Mouse (Mus musculus): ENCODE results near the gene Bcl9.
A peak's percentile ranks its signal among the peaks of the same experiment; 100 is the strongest.

The Bcl9 gene

GRCm38 (mm10) chr3:97297553-97298432 lies at the start of gene Bcl9:
TSS of gene Bcl9 (minus strand) at chr3:97297917.
- peak; percentile 81 to 86 for DNase-seq

GRCm38 (mm10) chr3:97339193-97339576 lies 41.5 kb upstream of the Bcl9 start:
- DNase-seq, result no peak

DNA sequence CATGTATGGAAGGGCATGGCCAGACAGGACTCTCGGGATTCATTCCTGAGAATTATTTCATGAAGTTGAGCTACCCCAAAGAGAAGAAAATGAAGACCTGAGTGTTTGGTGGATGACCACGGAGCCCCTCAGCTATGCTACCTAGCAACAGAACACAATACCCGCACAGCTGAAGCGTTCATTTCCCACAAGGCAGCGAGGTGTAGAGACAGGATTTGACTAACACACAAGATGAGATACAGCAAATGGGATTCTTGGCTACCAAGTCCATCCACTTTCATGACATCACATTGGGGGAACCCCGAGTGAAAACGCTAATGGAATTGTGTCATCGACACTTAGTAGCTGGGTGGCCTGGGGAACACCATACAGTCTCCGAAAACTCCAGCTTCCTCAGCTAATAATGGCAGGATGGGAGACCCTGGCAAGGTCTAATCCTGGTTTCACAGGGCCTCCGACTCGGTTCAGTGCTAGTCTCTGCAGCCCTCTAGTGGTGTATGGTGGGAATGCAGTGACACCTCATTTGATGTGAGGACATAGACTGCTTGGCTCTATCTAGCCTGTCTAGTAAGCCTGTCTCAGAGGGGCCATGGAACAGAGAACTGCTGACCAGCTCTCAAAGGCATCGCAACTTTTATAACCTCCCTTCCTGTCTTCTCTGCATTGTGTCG lies 40.9 kb upstream of the Bcl9 start:
- DNase-seq, result peak; percentile 76 to 79

GRCm38 (mm10) chr3:97337306-97337705 lies 39.6 kb upstream of the Bcl9 start:
- DNase-seq, result peak; percentile 17 to 23

DNA sequence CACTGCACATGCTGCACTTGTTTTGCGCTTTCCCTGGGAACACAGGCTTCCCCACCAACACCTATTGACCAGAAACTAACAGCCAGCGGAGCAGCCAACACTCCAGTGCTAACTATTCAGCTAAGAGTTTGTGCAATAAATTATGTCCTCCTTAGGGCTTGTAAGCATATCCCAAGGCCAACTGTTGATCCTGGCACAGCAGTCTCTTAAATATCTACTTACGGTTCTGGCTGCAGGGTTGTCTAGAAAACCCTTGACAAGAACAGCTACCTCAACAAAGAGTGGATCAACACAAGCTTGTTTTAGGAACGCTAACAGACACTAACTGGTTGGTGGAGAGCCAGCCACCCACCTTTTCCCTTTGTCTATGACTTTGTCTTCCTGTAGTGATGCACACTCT lies 38.6 kb upstream of the Bcl9 start:
- DNase-seq, result no peak

DNA sequence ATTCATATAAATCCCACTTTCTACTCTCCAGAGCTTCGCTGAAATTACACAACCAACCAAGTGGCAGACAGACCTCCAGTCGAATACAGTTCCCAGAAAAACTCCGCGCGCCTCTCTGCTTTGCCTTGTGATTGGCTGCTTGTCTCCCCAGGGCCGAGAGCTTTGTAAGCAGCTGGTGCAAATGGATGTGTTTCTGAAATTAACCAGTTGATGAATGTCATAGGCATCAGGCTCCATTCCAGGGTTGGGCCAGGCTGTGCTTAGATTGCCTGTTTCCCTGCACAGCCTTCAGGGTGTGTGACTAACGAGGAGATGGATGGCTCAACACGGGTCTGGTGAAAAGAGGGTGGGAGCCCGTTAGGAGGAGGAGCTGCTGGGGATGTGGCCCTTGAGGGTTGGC lies 36.9 kb upstream of the Bcl9 start:
- no peak for DNase-seq

DNA sequence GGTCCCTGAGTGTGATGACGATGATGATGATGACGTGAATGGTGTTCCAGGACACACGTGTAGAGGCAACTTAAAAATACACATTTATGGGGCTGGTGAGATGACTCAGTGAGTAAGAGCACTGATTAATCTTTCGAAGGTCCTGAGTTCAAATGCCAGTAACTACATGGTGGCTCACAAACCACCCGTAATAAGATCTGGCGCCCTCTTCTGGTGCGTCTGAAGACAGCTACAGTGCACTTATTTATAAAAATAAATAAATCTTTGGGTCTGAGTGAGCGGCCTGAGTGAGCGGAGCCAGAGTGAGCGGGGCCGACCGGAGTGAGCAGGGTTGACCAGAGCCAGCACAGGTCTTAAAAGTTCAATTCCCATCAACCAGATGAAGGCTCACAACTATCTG lies 34.5 kb upstream of the Bcl9 start:
- peak in 1 of 2 experiments; percentile 23 for DNase-seq

DNA sequence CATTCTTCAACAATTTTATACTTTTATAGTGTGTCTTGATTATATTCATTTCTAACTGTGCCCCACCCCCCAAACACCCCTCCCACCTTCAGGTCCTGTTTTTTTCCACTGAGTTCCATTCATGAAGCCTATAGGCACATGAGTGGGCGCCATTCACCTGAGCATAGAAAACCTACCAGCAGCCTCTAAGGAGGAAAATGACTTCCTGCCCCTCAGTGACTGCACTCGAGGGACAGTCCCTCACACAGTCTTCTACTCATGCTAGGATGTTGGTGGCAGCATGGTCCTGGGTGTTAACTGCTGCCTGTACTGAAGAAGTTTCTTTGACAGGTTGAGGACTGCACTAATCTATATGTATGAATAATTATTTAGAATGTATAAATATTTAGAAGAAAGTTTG lies 30.1 kb upstream of the Bcl9 start:
- DNase-seq, result no peak

- no peak for DNase-seq
Measured at GRCm38 (mm10) chr3:97327356-97327755, 29.6 kb upstream of the Bcl9 start.

DNA sequence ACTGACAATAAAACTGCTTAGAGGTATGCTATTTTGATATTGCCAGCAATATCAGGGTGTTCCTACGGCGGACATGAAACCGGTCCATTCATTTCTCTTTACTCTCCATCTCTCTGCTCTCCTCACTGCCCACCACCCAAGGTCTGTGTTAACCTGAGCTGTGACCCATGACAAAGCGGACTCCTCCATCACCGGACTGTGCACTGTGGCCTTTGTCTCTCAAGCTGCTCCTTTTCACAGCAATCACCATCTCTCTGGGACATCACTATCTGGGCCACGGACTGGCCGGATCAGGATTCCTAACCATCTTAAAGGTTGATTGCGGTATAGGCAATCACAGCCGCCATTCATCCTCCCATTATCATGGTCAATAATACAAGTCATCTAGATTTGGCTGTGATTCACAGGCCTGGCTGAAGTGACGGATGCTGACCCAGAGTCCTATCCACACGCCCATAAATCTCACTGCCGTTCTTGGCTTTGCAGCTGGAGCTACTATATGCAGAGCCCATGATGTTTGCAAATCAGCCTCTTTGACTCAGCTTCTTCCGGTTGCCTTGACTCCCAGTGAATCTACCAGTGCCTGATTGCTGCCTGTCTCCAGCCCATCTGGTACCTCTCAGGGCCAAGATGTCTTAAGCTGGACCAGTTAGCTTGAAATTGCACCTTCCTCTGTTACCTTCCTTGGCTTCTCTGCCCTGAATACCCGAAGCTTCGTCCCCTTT lies 28.1 kb upstream of the Bcl9 start:
- no peak for DNase-seq

GRCm38 (mm10) chr3:97324046-97324445 lies 26.3 kb upstream of the Bcl9 start:
- DNase-seq, result no peak

- DNase-seq, result peak in 1 of 2 experiments; percentile 22
Measured at GRCm38 (mm10) chr3:97317302-97317701, 19.6 kb upstream of the Bcl9 start.

GRCm38 (mm10) chr3:97313431-97313830 lies 15.7 kb upstream of the Bcl9 start:
- no peak for DNase-seq

- DNase-seq, result peak; percentile 30 to 52
Measured at GRCm38 (mm10) chr3:97311998-97312397, 14.3 kb upstream of the Bcl9 start.

- no peak for DNase-seq
Measured at GRCm38 (mm10) chr3:97309748-97310536, 12.2 kb upstream of the Bcl9 start.

DNA sequence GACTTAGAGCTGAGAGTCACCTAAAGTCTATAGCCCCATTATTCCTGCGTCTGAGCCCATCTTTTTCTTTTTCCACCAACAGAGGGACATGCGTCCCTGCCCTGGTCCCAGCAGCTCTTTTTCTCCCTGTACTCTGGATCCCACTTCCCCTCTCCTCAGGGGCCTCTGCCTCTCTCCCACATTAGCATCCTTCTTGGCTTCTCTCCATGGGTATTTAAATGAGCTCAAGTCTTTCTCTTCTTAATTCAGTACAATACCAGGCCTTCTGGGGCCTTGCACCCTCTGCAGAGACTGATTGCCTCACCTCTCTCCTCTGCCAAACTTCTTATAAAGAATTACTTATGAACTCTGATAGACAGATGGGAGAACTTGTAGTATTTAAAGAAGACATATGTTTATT lies 10.7 kb upstream of the Bcl9 start:
- DNase-seq, result no peak

DNA sequence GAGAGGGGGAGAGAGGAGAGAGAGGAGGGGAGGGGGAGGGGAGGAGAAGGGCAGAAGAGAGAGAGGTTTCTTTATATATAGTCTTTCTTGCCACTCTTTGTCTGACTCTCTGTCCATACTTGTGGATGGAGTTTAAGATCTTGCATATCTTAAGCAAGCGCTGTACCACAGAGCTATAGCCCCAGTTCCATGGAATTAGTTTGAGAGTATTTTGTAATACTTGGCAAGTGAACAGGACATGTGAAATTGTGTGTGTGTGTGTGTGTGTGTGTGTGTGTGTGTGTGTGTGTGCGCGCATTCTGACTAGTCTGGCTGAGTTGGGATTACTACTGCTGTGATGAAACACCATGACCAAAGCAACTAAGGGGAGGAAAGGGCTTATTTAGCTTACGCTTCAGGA lies 8.2 kb upstream of the Bcl9 start:
- no peak for DNase-seq

DNA sequence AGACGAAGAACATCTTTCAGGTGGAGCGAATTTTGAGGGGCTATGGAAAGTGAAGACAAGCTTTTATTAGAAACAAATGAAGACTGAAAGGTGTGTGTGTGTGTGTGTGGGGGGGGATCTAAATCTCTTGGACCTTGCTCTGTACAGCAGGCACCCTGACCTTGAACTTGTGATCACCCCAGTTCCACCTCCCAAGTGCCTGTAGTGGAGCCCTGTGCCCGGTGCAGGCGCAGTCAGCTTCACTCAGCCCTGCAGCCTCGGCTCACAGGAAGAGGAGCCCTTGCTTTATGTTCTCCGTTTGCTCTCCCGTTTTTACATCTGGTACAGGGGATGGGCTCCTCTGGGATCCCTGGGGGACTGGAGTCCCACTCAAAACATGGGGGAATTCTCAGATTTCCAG lies 3.9 kb upstream of the Bcl9 start:
- no peak for DNase-seq

DNA sequence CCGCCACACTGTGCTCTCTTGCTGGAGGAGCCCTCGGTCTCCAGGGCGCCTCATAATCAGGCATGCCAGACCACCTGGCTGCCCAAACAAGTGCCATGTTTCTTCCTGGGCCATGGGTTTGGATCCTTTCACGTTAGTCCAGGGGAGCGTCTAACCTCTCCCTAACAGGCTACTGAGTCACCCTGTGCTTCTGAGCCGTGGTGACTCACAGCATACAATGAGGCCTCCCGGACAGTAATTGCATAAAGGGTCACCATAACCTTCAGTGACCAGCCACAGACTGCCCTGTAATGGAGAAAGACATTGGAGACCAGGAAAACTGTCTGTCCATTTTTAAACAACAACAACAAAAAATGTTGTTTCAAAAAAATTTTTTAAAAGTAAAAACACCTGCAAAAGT lies 2.7 kb upstream of the Bcl9 start:
- DNase-seq, result no peak

- DNase-seq, result no peak
Measured at GRCm38 (mm10) chr3:97299885-97300284, 2.2 kb upstream of the Bcl9 start.

GRCm38 (mm10) chr3:97298856-97299465 lies 1.2 kb upstream of the Bcl9 start:
- DNase-seq, result no peak

- DNase-seq, result peak; percentile 35 to 44
Measured at GRCm38 (mm10) chr3:97296941-97297552, 670 bp downstream of the Bcl9 start.
